Mouse (Mus musculus) gastrocnemius, postnatal 36 days (tissue): ENCODE results near the gene Afmid. TPM values are rescaled to one million over a fixed set of nuclear protein-coding genes. Genes with fewer than 3 reads are reported as not detected.

Source experiments
- DNase-seq, 2 experiments: peaks; one replicate each; pipeline ENCODE4 v3.0.0; 2022
- intact Hi-C: fragments of 180-260 bp; cut with DNase I; formaldehyde crosslinking; loops from one replicate; pipeline ENCODE4 v1.15.1; 2025
- total RNA-seq, 2 experiments: library from RNA; stranded (reverse); gene quantifications; 2 replicates each; pipeline ENCODE4 v1.2.3; 2021

Gene Afmid
- total RNA-seq, 2 experiments from 2014 or later, result 2.7 to 3.0 TPM

GRCm38 (mm10) chr11:117844997-117845396, 19.3 kb downstream of the Afmid start:
- intact Hi-C loops, result no loop called here
- DNase-seq, result no peak

GRCm38 (mm10) chr11:117845651-117846050, 19.9 kb downstream of the Afmid start:
- no peak for DNase-seq
- intact Hi-C loops, result no loop called here

- intact Hi-C loops, result no loop called here
- no peak for DNase-seq
Measured at GRCm38 (mm10) chr11:117846640-117847039, 20.9 kb downstream of the Afmid start.

GRCm38 (mm10) chr11:117847593-117848215, 22.0 kb downstream of the Afmid start:
- DNase-seq, result no peak
- intact Hi-C loops, result no loop called here

GRCm38 (mm10) chr11:117848271-117848984, 22.7 kb downstream of the Afmid start:
- DNase-seq, result peak in 1 of 2 experiments; percentile 42
- intact Hi-C loops, result no loop called here

GRCm38 (mm10) chr11:117848985-117849671, 23.4 kb downstream of the Afmid start, which contains the start of gene Birc5:
Gene Birc5 (plus strand): TSS chr11:117849251.
- peak; percentile 94 for DNase-seq
- intact Hi-C loops, result no loop called here

GRCm38 (mm10) chr11:117852875-117853274, 27.2 kb downstream of the Afmid start:
- no peak for DNase-seq
- intact Hi-C loops, result no loop called here

GRCm38 (mm10) chr11:117854241-117854640, 28.5 kb downstream of the Afmid start:
- intact Hi-C loops, result no loop called here

GRCm38 (mm10) chr11:117855360-117855759, 29.6 kb downstream of the Afmid start:
- intact Hi-C loops, result no loop called here
- no peak for DNase-seq

More at GRCm38 (mm10) chr11:117854241-117854640, 28.5 kb downstream of the Afmid start:
- no peak for DNase-seq

- no peak for DNase-seq
- intact Hi-C loops, result no loop called here
Measured at GRCm38 (mm10) chr11:117855975-117856374, 30.3 kb downstream of the Afmid start.

GRCm38 (mm10) chr11:117857462-117857861, 31.7 kb downstream of the Afmid start:
- intact Hi-C loops, result no loop called here
- no peak for DNase-seq

GRCm38 (mm10) chr11:117858392-117858791, 32.7 kb downstream of the Afmid start:
- intact Hi-C loops, result no loop called here
- no peak for DNase-seq

GRCm38 (mm10) chr11:117860601-117861000, 34.9 kb downstream of the Afmid start, which contains the start of gene Tmem235:
Gene Tmem235 (plus strand): TSS chr11:117860752.
- intact Hi-C loops, result no loop called here
- DNase-seq, result no peak

GRCm38 (mm10) chr11:117863174-117863856, 37.6 kb downstream of the Afmid start:
- intact Hi-C loops, result no loop called here
- DNase-seq, result no peak

GRCm38 (mm10) chr11:117864805-117865204, 39.1 kb downstream of the Afmid start:
- intact Hi-C loops, result no loop called here
- DNase-seq, result no peak

GRCm38 (mm10) chr11:117865988-117866387, 40.3 kb downstream of the Afmid start:
- no peak for DNase-seq

GRCm38 (mm10) chr11:117870688-117871365, 45.1 kb downstream of the Afmid start:
- intact Hi-C loops, result loop anchor here (1.0 to 5.0 kb wide), 5 partner anchors 40 to 346 kb away; no protein-coding TSS in a partner anchor
- DNase-seq, result peak; percentile 56 to 60

More at GRCm38 (mm10) chr11:117865988-117866387, 40.3 kb downstream of the Afmid start:
- intact Hi-C loops, result no loop called here

- DNase-seq, result no peak
- intact Hi-C loops, result loop anchor here (2.0 to 5.0 kb wide), 4 partner anchors 39 to 346 kb away; no protein-coding TSS in a partner anchor
Measured at GRCm38 (mm10) chr11:117871376-117871775, 45.7 kb downstream of the Afmid start.

- intact Hi-C loops, result loop anchor here (2.0 to 5.0 kb wide), 4 partner anchors 39 to 345 kb away; no protein-coding TSS in a partner anchor
Measured at GRCm38 (mm10) chr11:117871911-117872584, 46.3 kb downstream of the Afmid start.

More at GRCm38 (mm10) chr11:117871911-117872584, 46.3 kb downstream of the Afmid start:
- DNase-seq, result no peak
